In genomic region chr6:34475974-34476794, GRCm38 (mm10) we compare ENCODE assay signal across 7 mouse cellular contexts. TPM values are rescaled to one million over a fixed set of nuclear protein-coding genes. Genes with fewer than 3 reads are reported as not detected.
DNase-seq lines count a peak whose midpoint lies in the region; ATAC-seq lines count a peak whose summit lies in the region.

TSS of gene Bpgm (plus strand) at chr6:34476207.

- no peaks in the 10 kb centered on the region for H3K36me3 ChIP-seq in intestine, embryonic 15.5 days
- no peaks in the 10 kb centered on the region for H3K36me3 ChIP-seq in midbrain, embryonic 10.5 days

- WGBS in intestine, embryonic 15.5 days, result under 1% methylated on average over 35 of the region's 35 CpGs
- under 1% methylated on average over 35 of the region's 35 CpGs for WGBS in midbrain, embryonic 10.5 days

- DNase-seq in adrenal gland, adult 2 months, result peak; percentile 99
- DNase-seq in embryo, embryonic 11.5 days (ENCODE audit: low read depth, low spot score), result peak; percentile 98
- peak; percentile 98 to 100 for DNase-seq in gastrocnemius, postnatal 36 days
- peak; percentile 99 to 100 for DNase-seq in left cerebral cortex, postnatal 25 days (ENCODE audit: low spot score in 2 of 2)
- DNase-seq in midbrain, embryonic 10.5 days (ENCODE audit: low spot score), result peak; percentile 95
- peak; percentile 98 for DNase-seq in right cerebral cortex, postnatal 4 days

- peak within 1 kb of the TSS; percentile 62 for H3K9ac ChIP-seq in intestine, embryonic 15.5 days

- H3K4me3 ChIP-seq in intestine, embryonic 15.5 days (replicated peaks), result peak within 1 kb of the TSS; percentile 62
- H3K4me3 ChIP-seq in midbrain, embryonic 10.5 days, result peak within 1 kb of the TSS; percentile 74

- peak within 1 kb of the TSS; percentile 79 for H3K4me2 ChIP-seq in intestine, embryonic 15.5 days (replicated peaks)

- intact Hi-C loops in gastrocnemius, postnatal 36 days (cut with DNase I), result no loop called here
- intact Hi-C loops in left cerebral cortex, postnatal 25 days (cut with DNase I), result no loop called here

- no peaks in the 10 kb centered on the region for H3K9me3 ChIP-seq in intestine, embryonic 15.5 days
- H3K9me3 ChIP-seq in midbrain, embryonic 10.5 days (replicated peaks), result no peaks in the 10 kb centered on the region

- no peaks in the 10 kb centered on the region for H3K27me3 ChIP-seq in intestine, embryonic 15.5 days (replicated peaks)
- no peaks in the 10 kb centered on the region for H3K27me3 ChIP-seq in midbrain, embryonic 10.5 days (ENCODE audit: low read depth, poor library complexity, severe bottlenecking)

- H3K27ac ChIP-seq in intestine, embryonic 15.5 days, result 0 out of 2 replicates have a peak within 1 kb of the TSS, but pooled peaks have one; percentile 40
- H3K27ac ChIP-seq in midbrain, embryonic 10.5 days (replicated peaks), result peak within 1 kb of the TSS; percentile 90

- ATAC-seq in intestine, embryonic 15.5 days, result peak; percentile 98

- peaks cover 19% of the 10 kb centered on the region for H3K4me1 ChIP-seq in intestine, embryonic 15.5 days (replicated peaks)
- peaks cover 48% of the 10 kb centered on the region for H3K4me1 ChIP-seq in midbrain, embryonic 10.5 days

RNA-seq across cellular contexts. Expression of gene Bpgm, which starts in this region (rescaled TPM):
- total RNA-seq in adrenal gland, adult 2 months (2021), result 10 to 100 TPM; 21.7 to 34.7 TPM
- polyA plus RNA-seq in adrenal gland, adult 2 months (2012; rRNA removed), result 3.9 and 4.1 TPM in 2 replicates
- total RNA-seq in gastrocnemius, postnatal 36 days (2021), result 10 to 100 TPM; 87.5 to 92.0 TPM
- 40.4 and 49.7 TPM in 2 replicates for polyA plus RNA-seq in intestine, embryonic 15.5 days (2015; fragmentation: Nextera tagmentation; extraction: Ambion mirVana)
- 10 to 100 TPM; 69.3 to 76.2 TPM for total RNA-seq in left cerebral cortex, postnatal 25 days (2021)
- 57.2 and 66.0 TPM in 2 replicates for polyA plus RNA-seq in midbrain, embryonic 10.5 days (2016; fragmentation: Nextera tagmentation; extraction: Ambion mirVana)

Comparison
In these comparisons a context has a peak if more than half of its experiments do, and no peak if none do; other contexts are left out.
1. Peak in every context shown above with its lines: DNase-seq, ATAC-seq, H3K4me3 ChIP-seq and H3K27ac ChIP-seq.